Mouse (Mus musculus): ENCODE data around the gene Cdh23.

DNA sequence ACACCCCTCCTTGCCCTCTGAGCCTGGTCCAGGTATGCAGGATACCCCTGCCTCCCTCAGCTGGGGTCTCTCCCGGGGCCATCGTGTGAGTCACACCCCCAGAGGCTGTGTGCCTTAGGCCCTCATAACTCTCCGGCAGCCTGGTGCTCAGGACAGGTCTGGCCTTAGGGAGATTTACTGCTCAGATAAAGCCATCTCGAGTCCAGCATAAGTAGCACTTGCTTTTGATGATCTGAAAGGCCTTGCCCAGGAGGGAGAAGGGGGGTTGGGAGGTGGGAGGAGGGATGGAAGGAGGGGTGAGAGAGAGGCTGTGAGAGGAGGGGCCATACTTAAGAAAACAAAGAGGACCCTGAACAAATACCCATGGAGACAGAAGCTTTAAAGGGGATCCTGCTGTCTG, 197.8 kb downstream of the Cdh23 start:
- TF ChIP-seq EP300 (IDR thresholded peaks at IDR 0.05; ENCODE audit: insufficient read depth, low read depth, low read length): no peak
- no peak for TF ChIP-seq CTCF (IDR thresholded peaks at IDR 0.05)

Data from heart, adult 2 months (tissue).